Mouse (Mus musculus): ENCODE results near the gene Vps13c.
A peak's percentile ranks its signal among the peaks of the same experiment; 100 is the strongest.

The Vps13c gene

GRCm38 (mm10) chr9:67839981-67840859 lies at the start of gene Vps13c:
Gene Vps13c, plus strand, starts transcription at chr9:67840396.
- DNase-seq (ENCODE audit: extremely low read depth, insufficient read length, low spot score) = peak; percentile 78

GRCm38 (mm10) chr9:67792405-67792804 lies 47.8 kb upstream of the Vps13c start:
- no peak for DNase-seq (ENCODE audit: extremely low read depth, insufficient read length, low spot score)

DNA sequence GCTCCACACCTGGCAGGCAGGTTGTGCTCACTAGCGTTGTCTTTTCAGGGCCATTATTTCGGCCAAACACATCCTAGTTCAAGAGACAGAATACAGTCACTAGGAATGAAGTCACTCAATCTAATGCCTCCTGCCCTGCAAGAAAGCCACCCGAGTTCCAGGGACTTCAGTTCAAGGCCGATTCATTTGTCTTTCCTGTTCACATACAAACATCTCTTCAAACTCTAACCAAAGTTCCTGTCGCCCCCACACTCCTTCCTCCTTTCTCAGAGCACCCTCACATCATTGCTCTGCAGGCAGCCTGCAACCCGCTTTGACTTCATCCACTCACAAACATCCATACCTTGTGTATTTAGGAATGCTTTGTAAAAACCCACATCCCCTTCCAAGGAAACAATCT lies 46.7 kb upstream of the Vps13c start:
- no peak for DNase-seq (ENCODE audit: extremely low read depth, insufficient read length, low spot score)

DNA sequence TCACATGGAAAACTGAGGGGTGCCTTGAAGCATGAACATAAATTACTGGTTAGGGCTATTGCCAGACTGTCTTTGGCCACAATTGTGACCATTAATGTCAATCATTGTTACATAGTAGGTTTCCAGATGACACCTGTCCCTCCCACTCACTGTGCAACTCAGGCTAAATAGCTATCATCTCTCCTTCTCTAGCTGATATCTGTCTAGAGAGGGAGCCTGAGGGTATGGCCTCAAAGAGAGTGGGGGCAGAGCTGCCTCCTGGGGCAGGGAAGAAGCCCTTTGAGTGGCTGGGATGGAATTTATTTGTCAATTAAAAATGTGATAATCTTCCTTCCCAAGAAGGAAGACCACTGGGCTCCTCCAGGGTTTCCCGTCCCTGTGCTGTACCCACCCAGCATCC lies 46.0 kb upstream of the Vps13c start:
- DNase-seq (ENCODE audit: extremely low read depth, insufficient read length, low spot score) = no peak

DNA sequence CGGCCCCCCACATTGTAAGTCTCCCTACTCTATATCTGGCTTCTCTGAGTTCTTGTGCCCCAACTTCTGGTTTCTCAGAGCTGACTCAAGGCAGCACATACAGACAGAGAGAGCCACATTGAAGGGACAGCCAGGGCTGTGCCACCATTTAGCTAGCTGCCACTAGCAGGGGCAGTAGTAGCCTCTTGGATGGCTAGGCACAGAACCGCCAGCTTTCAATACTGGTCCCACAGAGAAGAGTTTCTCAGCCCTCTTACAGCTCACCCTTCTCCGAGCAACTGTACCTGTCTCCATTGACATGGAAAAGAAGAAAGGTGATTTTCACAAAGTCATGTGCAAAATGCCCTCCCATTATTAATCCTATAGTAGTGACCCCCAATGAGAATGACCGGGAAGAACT lies 45.5 kb upstream of the Vps13c start:
- no peak for DNase-seq (ENCODE audit: extremely low read depth, insufficient read length, low spot score)

DNA sequence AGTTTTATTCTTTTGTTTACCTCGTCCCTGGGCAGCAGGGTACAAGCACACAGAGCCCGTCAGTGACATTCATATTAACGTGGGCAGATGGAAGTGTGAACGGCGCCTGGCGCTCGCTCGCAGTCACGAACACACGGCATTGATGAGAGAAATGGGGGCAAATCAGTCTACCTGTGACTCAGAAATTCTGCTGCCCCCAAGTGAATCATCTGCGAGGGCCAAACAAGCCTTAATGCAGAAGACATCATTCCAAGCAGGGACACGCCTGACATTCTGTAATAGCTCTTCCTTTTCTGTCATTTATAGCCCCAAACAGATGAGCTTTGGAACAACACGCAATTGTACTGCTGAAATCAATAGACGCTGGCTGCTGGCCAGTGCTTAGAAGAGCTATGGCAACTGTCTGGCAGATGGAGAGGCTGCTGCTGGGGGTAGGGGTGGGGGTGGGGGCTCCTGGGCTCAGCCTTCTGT lies 45.0 kb upstream of the Vps13c start:
- DNase-seq (ENCODE audit: extremely low read depth, insufficient read length, low spot score) = no peak

DNA sequence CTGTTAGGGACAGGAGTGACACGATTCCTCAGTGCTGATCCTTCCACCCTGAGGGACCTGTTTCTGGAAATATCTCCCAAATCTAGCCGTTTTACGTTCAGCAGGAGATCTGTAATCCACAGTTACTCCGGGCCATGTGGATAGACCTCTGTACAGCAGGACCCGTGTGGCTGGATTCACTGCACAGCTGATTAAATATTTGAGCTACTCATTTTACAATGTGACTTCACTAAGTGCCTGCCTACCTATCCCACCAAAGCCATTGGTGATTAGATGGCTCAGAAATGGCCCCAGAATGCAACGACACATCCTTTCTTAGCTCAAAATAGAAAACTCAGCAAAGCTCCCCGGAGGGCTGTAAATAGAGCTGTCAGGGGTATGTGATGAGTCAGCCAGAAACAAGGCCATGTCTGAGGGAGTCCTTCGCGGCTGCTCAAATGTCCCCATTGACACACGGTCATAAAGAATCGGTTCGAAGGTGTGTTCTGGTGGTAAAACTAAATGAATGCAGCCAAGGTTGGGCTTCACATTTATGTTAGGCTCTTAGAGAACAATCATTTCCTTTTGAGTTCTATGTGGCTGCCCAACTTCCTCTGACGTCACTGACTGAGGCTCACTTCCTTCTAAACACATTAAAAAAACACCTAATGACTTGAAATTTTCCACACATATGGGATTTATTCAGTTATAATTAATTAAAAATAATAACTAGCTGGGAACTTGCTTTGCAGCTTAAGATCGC lies 40.9 kb upstream of the Vps13c start:
- peak; percentile 24 for DNase-seq (ENCODE audit: extremely low read depth, insufficient read length, low spot score)

DNA sequence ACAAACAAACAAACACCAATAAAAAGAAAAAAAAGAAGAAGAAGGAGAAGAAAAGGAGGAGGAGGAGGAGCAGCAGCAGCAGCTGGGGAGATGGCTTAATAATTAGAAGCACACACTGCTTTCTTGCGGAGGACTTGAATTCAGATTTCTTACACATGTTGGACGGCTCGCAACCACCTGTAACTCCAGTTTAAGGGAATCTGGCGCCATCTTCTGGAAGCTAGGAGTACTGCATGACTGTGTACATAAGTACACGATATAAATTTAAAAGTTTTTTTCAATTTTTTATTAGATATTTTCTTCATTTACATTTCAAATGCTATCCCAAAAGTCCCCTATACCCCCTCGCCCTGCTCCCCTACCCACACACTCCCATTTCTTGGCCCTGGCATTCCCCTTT lies 38.0 kb upstream of the Vps13c start:
- no peak for DNase-seq (ENCODE audit: extremely low read depth, insufficient read length, low spot score)

- no peak for DNase-seq (ENCODE audit: extremely low read depth, insufficient read length, low spot score)
Observed at GRCm38 (mm10) chr9:67807000-67807399, 33.2 kb upstream of the Vps13c start.

- no peak for DNase-seq (ENCODE audit: extremely low read depth, insufficient read length, low spot score)
Observed at GRCm38 (mm10) chr9:67810527-67810926, 29.7 kb upstream of the Vps13c start.

- DNase-seq (ENCODE audit: extremely low read depth, insufficient read length, low spot score) = no peak
Observed at GRCm38 (mm10) chr9:67811116-67811515, 29.1 kb upstream of the Vps13c start.

- DNase-seq (ENCODE audit: extremely low read depth, insufficient read length, low spot score) = no peak
Observed at GRCm38 (mm10) chr9:67813171-67813570, 27.0 kb upstream of the Vps13c start.

GRCm38 (mm10) chr9:67813665-67814337 lies 26.4 kb upstream of the Vps13c start:
- DNase-seq (ENCODE audit: extremely low read depth, insufficient read length, low spot score) = peak; percentile 62

- DNase-seq (ENCODE audit: extremely low read depth, insufficient read length, low spot score) = no peak
Observed at GRCm38 (mm10) chr9:67816172-67816928, 23.8 kb upstream of the Vps13c start.

DNA sequence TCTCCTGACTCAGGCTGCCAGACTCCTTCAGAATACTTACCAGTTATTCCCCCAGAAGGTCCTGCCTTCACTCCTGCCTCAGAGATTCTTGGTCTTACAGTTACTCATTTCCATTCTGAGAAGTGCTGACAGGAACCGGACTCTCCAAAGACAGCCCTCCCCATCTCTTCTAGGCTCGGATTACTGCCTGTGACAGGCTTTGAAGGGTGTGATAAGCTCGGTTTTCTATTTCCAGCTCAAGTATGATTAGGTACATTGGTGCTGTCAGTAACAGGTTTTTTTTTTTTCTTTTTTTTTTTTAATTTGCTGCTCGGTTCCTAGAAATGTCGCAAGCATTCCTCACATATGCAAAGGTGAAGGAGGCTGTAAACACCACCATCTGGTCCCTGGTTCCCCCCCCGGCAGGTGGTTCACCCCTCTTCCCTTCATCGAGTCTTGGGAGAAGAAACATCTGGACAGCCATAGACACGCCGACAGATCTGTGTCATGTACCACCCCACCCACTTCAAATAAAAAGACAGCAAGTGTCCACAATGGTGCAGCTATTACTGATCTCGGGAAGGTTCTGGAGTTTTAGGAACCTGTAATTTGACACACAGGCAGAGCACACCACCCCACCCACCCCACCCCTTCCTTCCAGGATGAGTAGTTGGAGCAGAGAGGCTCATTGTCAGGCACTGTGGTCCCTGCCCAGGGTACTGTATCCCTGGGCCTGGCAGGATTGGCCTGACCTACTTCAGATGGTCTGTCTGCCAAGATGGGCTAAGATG lies 22.1 kb upstream of the Vps13c start:
- DNase-seq (ENCODE audit: extremely low read depth, insufficient read length, low spot score) = no peak

DNA sequence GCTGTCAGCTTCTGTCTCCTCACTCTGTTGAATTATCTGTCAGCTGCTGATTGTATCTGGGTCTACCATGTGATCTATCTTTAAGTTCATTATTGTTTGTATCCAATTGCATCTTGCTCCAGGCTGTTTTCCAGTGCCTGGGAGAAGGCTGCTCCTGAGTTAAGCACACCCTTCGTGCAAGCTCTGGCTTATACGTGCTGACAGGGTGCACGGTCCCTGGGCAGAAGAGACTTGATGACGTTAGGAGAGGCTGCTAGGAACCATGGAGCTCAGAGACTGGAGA lies 21.6 kb upstream of the Vps13c start:
- DNase-seq (ENCODE audit: extremely low read depth, insufficient read length, low spot score) = no peak

DNA sequence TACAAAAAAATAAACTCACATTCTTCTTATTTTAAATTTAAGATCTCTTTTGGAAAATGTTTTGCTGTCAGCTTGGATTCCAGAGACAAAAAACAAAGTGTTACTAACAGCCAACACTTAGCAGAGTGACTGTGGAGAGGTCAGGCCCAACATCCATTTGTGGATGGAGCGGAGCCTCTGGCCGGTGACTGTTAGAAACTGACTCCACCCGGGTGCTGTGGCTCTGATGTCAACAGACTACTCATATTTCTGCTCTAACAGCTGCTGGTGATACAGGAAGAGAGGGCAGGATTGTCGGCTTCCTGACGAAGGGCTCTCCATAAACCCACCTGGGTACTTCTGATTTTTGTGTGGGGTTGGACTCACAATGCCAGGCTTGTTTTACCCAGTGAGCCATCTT lies 17.1 kb upstream of the Vps13c start:
- DNase-seq (ENCODE audit: extremely low read depth, insufficient read length, low spot score) = no peak

DNA sequence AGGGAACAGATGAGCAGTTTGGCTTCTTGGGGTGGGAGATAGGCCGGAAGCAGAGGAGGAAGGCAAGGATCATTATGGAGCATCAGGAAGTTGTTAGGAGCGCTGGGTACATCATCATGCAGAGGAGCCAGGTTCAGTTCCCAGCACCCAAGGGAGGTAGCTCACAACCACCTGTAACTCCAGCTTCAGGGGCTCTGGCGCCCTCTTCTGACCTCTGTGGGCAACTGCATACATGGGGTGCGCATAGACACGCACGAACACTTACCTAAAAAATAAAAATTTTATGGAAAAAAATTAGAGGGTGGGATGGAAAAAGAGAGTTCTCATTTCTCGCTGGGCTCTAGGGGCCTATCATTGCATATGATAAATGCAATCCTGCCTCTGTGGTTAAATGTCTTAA lies 14.7 kb upstream of the Vps13c start:
- no peak for DNase-seq (ENCODE audit: extremely low read depth, insufficient read length, low spot score)

DNA sequence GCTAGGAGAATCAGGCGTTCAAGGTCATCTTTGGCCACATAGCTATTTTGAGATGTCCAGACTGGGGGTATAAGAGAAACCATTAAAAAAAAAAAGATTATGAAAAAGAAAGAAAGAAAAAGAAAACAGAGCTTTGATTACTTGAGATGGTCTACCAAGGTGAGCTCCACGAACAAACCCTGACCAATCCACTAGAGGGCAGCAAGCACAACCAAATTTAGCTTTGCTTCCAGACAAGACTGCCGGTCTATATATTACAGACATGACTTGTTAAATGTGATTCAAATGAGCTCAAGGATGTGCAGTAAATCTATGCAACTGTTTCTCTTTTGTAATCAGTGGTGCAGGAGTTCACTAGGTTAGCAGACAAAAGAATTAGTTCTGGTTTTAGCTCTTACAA lies 12.0 kb upstream of the Vps13c start:
- no peak for DNase-seq (ENCODE audit: extremely low read depth, insufficient read length, low spot score)

Data from 3134 (cell line).